Mouse (Mus musculus) stomach, embryonic 16.5 days (tissue): ENCODE measurements around the gene Zfp654. TPM values are rescaled to one million over a fixed set of nuclear protein-coding genes. Genes with fewer than 3 reads are reported as not detected.

Experiments
- ATAC-seq: fragments of 200-750 bp; cut with Nextera tagmentation; 2 replicates; pipeline ENCODE4 v1.8.0; 2017; ENCODE audit warnings: moderate number of reproducible peaks, moderate TSS enrichment; ENCODE audit not compliant: insufficient read depth, low FRiP score
- H3K27ac ChIP-seq: fragments of 300-500 bp; sonication (generic); 2 replicates; pipeline ENCODE4 v1.5.1; 2014; ENCODE audit warnings: low read length
- H3K27me3 ChIP-seq: fragments of 300-500 bp; sonication (generic); 2 replicates; pipeline ENCODE4 v1.6.1; 2014; ENCODE audit warnings: low read length, control low read depth, mixed read lengths; ENCODE audit not compliant: control insufficient read depth, insufficient read depth
- H3K36me3 ChIP-seq: fragments of 300-500 bp; sonication (generic); 2 replicates; pipeline ENCODE4 v1.6.1; 2014; ENCODE audit warnings: low read length; ENCODE audit not compliant: control insufficient read depth, insufficient read depth
- H3K4me1 ChIP-seq: fragments of 300-500 bp; sonication (generic); 2 replicates; pipeline ENCODE4 v1.6.1; 2014; ENCODE audit warnings: low read length, control low read depth, mixed read lengths; ENCODE audit not compliant: control insufficient read depth, insufficient read depth
- H3K4me2 ChIP-seq: fragments of 300-500 bp; sonication (generic); 2 replicates; pipeline ENCODE4 v1.6.1; 2014; ENCODE audit warnings: low read depth, low read length, mixed read lengths
- H3K4me3 ChIP-seq: fragments of 300-500 bp; sonication (generic); replicated peaks from 2 replicates; pipeline ENCODE4 v1.5.1; 2014; ENCODE audit warnings: mild to moderate bottlenecking, low read length
- H3K9ac ChIP-seq: fragments of 300-500 bp; sonication (generic); 2 replicates; pipeline ENCODE4 v1.6.1; 2014; ENCODE audit warnings: low read length
- H3K9me3 ChIP-seq: fragments of 300-500 bp; sonication (generic); replicated peaks from 2 replicates; pipeline ENCODE4 v1.6.1; 2016; ENCODE audit warnings: low read length, control low read depth; ENCODE audit not compliant: control insufficient read depth
- WGBS: fragments of 180-500 bp; shearing (Covaris S2); extraction: QIAGEN DNeasy Blood & Tissue Kit; methylation state at CpG from one replicate; pipeline ENCODE4 v1.1.7; 2014; 5-methylcytosine and 5-hydroxymethylcytosine counted together
- polyA plus RNA-seq: library from polyadenylated mRNA; unstranded; fragments of >200 nt; fragmentation: Nextera tagmentation; extraction: Ambion mirVana; gene quantifications from 2 replicates; pipeline ENCODE4 v1.2.1, GENCODE M21; 2015

Gene Zfp654
- polyA plus RNA-seq, 1 experiment from 2014 or later = 6.4 TPM

DNA sequence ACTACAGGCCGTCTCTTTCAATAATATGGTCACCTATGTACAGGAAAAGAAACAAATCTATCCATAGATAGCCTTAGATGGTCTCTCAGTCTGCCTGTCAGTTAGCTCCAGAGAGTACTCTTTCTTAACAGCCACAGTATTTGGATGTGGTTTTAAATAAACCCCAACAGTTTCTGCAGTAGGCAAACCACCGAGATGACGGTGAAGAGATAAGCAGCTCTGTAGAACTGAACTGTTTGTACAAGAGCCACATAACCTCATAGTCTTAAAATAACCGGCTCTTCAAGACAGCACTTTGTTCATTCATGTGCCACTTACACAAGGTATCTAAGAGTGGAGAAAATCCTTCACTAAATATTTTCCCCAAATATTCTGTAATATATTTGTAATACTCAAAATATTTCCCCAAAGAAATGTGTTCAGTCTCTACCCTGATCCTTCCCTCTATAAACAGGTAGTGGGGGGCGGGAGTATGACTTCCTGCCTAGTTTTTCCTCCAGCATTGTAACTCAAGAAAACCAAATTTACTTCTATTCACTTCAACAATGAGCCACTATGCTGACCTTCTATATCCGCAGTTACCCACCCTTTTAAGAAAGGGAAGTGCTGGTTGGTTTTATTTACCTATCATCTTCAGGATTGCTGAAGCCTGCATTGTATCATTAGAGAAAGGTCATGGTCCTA is 92.7 kb downstream of the Zfp654 start:
- no peak for ATAC-seq
- Histone ChIP-seq H3K4me1 (0 out of 2 replicates have a peak, but pooled peaks cover 6% of the 10 kb centered on the region), H3K27ac (peak overlapping the region; percentile 33; the same call in 1 of the 2 replicates), H3K9me3 (peaks cover 9% of the 10 kb centered on the region), H3K36me3 (peaks cover 10% of the 10 kb centered on the region), H3K4me3 (no peak overlapping the region), H3K4me2 (no peak overlapping the region), H3K9ac (no peak overlapping the region), H3K27me3 (no peaks in the 10 kb centered on the region)
- WGBS = 44% methylated on average over 6 of the region's 6 CpGs

DNA sequence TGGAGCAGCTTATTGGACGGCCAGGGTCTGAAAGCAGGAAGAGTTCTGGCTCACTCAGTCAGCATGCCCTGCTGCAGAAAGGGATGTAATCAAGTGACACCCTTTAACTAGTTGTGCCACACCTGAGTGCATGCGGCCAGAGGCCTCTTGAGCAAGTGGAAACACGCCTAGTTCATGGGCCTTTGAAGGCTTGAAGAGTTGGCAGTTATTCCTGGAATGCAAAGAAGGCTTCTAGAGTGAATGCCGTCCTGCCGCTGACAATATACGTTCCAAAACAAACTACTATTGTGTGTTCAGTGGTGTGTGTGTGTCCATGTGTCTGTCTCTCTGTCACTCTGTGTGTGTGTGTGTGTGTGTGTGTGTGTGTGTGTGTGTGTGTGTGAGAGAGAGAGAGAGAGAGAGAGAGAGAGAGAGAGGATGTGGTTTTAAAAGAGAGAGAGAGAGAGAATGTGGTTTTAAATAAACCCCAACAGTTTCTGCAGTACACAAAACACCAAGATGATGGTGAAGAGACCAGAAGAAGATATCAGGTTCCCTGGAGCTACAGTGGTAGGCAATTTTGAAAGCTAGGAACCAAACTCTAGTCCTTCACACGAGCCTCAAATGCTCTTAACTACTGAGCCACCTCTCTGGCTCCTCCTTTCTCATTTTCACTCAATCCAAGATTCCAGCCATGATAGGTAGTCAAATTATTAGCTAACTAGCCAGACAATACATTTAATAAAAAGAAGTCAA is 93.6 kb downstream of the Zfp654 start:
- Histone ChIP-seq H3K36me3 (peaks cover 1% of the 10 kb centered on the region), H3K4me3 (no peak overlapping the region), H3K9ac (no peak overlapping the region), H3K27ac (no peak overlapping the region), H3K4me1 (0 out of 2 replicates have a peak, but pooled peaks cover 6% of the 10 kb centered on the region), H3K27me3 (no peaks in the 10 kb centered on the region), H3K4me2 (no peak overlapping the region), H3K9me3 (peaks cover 1% of the 10 kb centered on the region; the same call in 1 of the 2 replicates)
- WGBS = 78% methylated on average over 7 of the region's 7 CpGs
- ATAC-seq = no peak

DNA sequence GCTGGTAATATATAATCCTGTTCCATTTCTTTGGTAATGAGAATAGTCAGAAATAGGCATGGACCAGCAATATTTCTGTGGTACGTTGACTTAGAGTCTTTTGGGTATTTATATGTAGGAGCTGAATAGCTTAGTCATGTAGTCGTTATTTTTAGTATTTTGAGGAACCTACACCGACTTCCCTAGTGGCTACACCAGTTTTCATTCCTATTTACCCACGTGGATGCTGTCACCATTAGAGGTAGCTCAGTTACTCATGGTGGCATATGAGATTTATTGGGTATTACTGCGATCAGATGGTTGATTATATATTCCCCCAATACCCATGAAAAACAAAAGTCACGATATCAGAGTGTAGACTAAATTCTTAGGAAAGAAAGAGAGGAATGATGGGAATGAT is 95.1 kb downstream of the Zfp654 start:
- no peak for ATAC-seq
- Histone ChIP-seq H3K4me2 (no peak overlapping the region), H3K27ac (no peak overlapping the region), H3K9me3 (no peaks in the 10 kb centered on the region), H3K27me3 (no peaks in the 10 kb centered on the region), H3K4me1 (0 out of 2 replicates have a peak, but pooled peaks cover 6% of the 10 kb centered on the region), H3K9ac (no peak overlapping the region), H3K4me3 (no peak overlapping the region), H3K36me3 (no peaks in the 10 kb centered on the region)
- WGBS = 78% methylated on average over 6 of the region's 6 CpGs

GRCm38 (mm10) chr16:64754743-64755139 is 96.7 kb downstream of the Zfp654 start:
- Histone ChIP-seq H3K4me2 (no peak overlapping the region), H3K9ac (no peak overlapping the region), H3K4me3 (no peak overlapping the region), H3K27me3 (no peaks in the 10 kb centered on the region), H3K36me3 (no peaks in the 10 kb centered on the region), H3K4me1 (0 out of 2 replicates have a peak, but pooled peaks cover 6% of the 10 kb centered on the region), H3K9me3 (no peaks in the 10 kb centered on the region), H3K27ac (no peak overlapping the region)
- WGBS = 31% methylated on average over 3 of the region's 3 CpGs
- ATAC-seq = no peak

GRCm38 (mm10) chr16:64753990-64754742 is 97.3 kb downstream of the Zfp654 start:
- Histone ChIP-seq H3K9ac (no peak overlapping the region), H3K9me3 (no peaks in the 10 kb centered on the region), H3K27ac (no peak overlapping the region), H3K36me3 (no peaks in the 10 kb centered on the region), H3K4me3 (no peak overlapping the region), H3K4me1 (0 out of 2 replicates have a peak, but pooled peaks cover 3% of the 10 kb centered on the region), H3K4me2 (no peak overlapping the region), H3K27me3 (no peaks in the 10 kb centered on the region)
- WGBS = 56% methylated on average over 3 of the region's 3 CpGs
- no peak for ATAC-seq

GRCm38 (mm10) chr16:64748237-64748636 is 103.2 kb downstream of the Zfp654 start:
- WGBS = 8% methylated on average over 10 of the region's 10 CpGs

DNA sequence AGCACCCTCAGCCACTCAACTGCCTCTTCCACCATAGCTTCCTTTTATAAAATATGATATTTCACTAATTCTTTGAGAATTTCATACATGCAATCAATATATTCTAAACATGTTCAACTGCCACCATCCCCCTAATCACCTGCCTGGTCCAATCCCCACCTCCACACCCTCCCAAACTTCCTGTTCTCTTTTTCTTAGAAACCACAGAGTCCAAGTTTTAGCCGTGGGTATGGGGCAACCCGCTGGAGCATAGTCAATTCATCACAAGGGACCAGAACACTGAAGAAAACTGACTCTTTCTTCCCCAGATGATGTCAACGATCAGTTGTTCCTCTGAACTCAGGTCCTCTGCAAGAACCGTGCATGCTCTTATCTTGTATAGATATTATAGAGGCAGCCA is 106.4 kb downstream of the Zfp654 start:
- no peak for ATAC-seq
- Histone ChIP-seq H3K4me1 (no peaks in the 10 kb centered on the region), H3K9ac (no peak overlapping the region), H3K27me3 (no peaks in the 10 kb centered on the region), H3K27ac (no peak overlapping the region), H3K9me3 (no peaks in the 10 kb centered on the region), H3K4me3 (no peak overlapping the region), H3K36me3 (no peaks in the 10 kb centered on the region), H3K4me2 (no peak overlapping the region)
- WGBS = 77% methylated on average over 4 of the region's 4 CpGs

More at GRCm38 (mm10) chr16:64748237-64748636, 103.2 kb downstream of the Zfp654 start:
- H3K27me3 ChIP-seq = no peaks in the 10 kb centered on the region
- no peak overlapping the region for H3K4me3 ChIP-seq
- H3K36me3 ChIP-seq = no peaks in the 10 kb centered on the region
- H3K4me1 ChIP-seq = no peaks in the 10 kb centered on the region
- H3K9ac ChIP-seq = no peak overlapping the region
- no peaks in the 10 kb centered on the region for H3K9me3 ChIP-seq
- H3K27ac ChIP-seq = no peak overlapping the region
- no peak overlapping the region for H3K4me2 ChIP-seq
- no peak for ATAC-seq

DNA sequence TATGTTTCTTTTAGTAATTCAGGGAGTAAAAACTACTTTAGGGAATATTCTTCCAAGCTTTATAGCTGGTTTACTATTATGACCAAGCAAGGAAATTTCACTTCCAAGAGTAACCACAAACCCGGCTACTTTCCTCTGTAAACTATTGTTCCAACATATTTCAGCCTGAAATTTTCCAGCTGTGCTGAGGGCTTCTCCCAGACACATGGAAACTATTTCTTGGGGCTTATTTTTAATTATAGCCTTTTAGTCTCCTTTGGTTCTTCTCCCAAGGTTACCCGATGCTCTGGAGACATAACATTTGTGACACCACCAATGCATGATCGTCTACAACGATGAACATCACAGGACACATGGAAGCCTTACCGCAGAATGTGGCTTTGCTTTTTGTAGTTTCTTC is 114.2 kb downstream of the Zfp654 start:
- no peaks in the 10 kb centered on the region for H3K9me3 ChIP-seq
- H3K36me3 ChIP-seq = no peaks in the 10 kb centered on the region
- WGBS = 47% methylated on average over 5 of the region's 5 CpGs
- H3K27me3 ChIP-seq = no peaks in the 10 kb centered on the region
- H3K27ac ChIP-seq = peak overlapping the region; percentile 36
- no peak overlapping the region for H3K4me2 ChIP-seq
- no peak overlapping the region for H3K9ac ChIP-seq
- peak; percentile 33; the same call in 1 of the 2 replicates for ATAC-seq
- no peaks in the 10 kb centered on the region for H3K4me1 ChIP-seq
- H3K4me3 ChIP-seq = no peak overlapping the region
